Mouse (Mus musculus) WW6 (cell line): ENCODE measurements at regions not wholly inside any gene's neighbourhood (a gene's known extent, or its start where the extent isn't known, plus 50 kb on each side); places are given as distances from the start of the nearest gene placed in this dataset.
"Not testable (repeated sequence)": the region's sequence is repeated elsewhere in the genome, so short reads cannot be mapped to it uniquely, and the experiment has no call there.

Experiments
- DNase-seq: peaks from one replicate; pipeline ENCODE4 v3.0.0-alpha.2; 2013; ENCODE audit warnings: low read depth, low spot score

GRCm38 (mm10) chr1:150160314-150160713, 60.5 kb downstream of the Ptgs2 start:
- no peak for DNase-seq

GRCm38 (mm10) chr1:150164890-150165596, 65.2 kb downstream of the Ptgs2 start:
- no peak for DNase-seq

GRCm38 (mm10) chr1:150165597-150165973, 65.8 kb downstream of the Ptgs2 start:
- DNase-seq: no peak

GRCm38 (mm10) chr1:150167172-150167571, 67.3 kb downstream of the Ptgs2 start:
- no peak for DNase-seq

GRCm38 (mm10) chr1:150174204-150174603, 74.4 kb downstream of the Ptgs2 start:
- no peak for DNase-seq

- no peak for DNase-seq
Observed at GRCm38 (mm10) chr1:150177029-150177740, 77.4 kb downstream of the Ptgs2 start.

GRCm38 (mm10) chr1:150202022-150202421, 102.2 kb downstream of the Ptgs2 start:
- DNase-seq: no peak

GRCm38 (mm10) chr1:150212454-150212853, 106.8 kb upstream of the Pdc start:
- DNase-seq: no peak

GRCm38 (mm10) chr1:150216672-150217071, 102.5 kb upstream of the Pdc start:
- DNase-seq: no peak

- DNase-seq: no peak
Observed at GRCm38 (mm10) chr1:150218802-150219201, 100.4 kb upstream of the Pdc start.

- DNase-seq: no peak
Observed at GRCm38 (mm10) chr1:150225529-150225928, 93.7 kb upstream of the Pdc start.

GRCm38 (mm10) chr1:150239504-150239903, 79.7 kb upstream of the Pdc start:
- DNase-seq: not testable (repeated sequence)

GRCm38 (mm10) chr1:150240110-150240509, 79.1 kb upstream of the Pdc start:
- DNase-seq: no peak

- DNase-seq: no peak
Observed at GRCm38 (mm10) chr1:150241153-150241552, 78.1 kb upstream of the Pdc start.

GRCm38 (mm10) chr1:150242108-150242507, 77.1 kb upstream of the Pdc start:
- DNase-seq: no peak

GRCm38 (mm10) chr1:150244916-150245315, 74.3 kb upstream of the Pdc start:
- no peak for DNase-seq

- DNase-seq: no peak
Observed at GRCm38 (mm10) chr1:150251422-150251821, 67.8 kb upstream of the Pdc start.

GRCm38 (mm10) chr1:150251876-150252275, 67.3 kb upstream of the Pdc start:
- DNase-seq: no peak

- DNase-seq: no peak
Observed at GRCm38 (mm10) chr1:150257596-150257995, 61.6 kb upstream of the Pdc start.

- no peak for DNase-seq
Observed at GRCm38 (mm10) chr1:150260355-150260754, 58.9 kb upstream of the Pdc start.

GRCm38 (mm10) chr1:150266502-150266901, 52.7 kb upstream of the Pdc start:
- DNase-seq: peak; percentile 13

GRCm38 (mm10) chr1:150267003-150267402, 52.2 kb upstream of the Pdc start:
- DNase-seq: no peak
